ENCODE assay signal across 9 mouse cellular contexts in genomic region chr3:53650003-53650748, GRCm38 (mm10). TPM values are rescaled to one million over a fixed set of nuclear protein-coding genes. Genes with fewer than 3 reads are reported as not detected.
A peak's percentile ranks its signal among the peaks of the same experiment; 100 is the strongest.
DNase-seq lines count a peak whose midpoint lies in the region; ATAC-seq and TF ChIP-seq lines count a peak whose summit lies in the region.
"Had no signal": no experiment of that assay in that cellular context is flagged by ENCODE, and none has a peak within 500 bp of the region (broad histone marks: within the 10 kb centered on the region; RNA-seq: fewer than 3 reads in every experiment).

No protein-coding gene starts in this region.

- TF ChIP-seq CTCF in hindbrain, postnatal 0 days (IDR thresholded peaks at IDR 0.05; ENCODE audit: low read depth), result no peak
- no peak for TF ChIP-seq CTCF in stomach, postnatal 0 days (IDR thresholded peaks at IDR 0.05; ENCODE audit: low read depth)

- H3K4me2 ChIP-seq in forebrain, embryonic 15.5 days (replicated peaks), result no peak overlapping the region; the same call in 1 of the 2 replicates
- peak overlapping the region; percentile 23; the same call in 1 of the 2 replicates for H3K4me2 ChIP-seq in hindbrain, postnatal 0 days (ENCODE audit: low read depth, low read length)
- peak overlapping the region; percentile 30 for H3K4me2 ChIP-seq in stomach, postnatal 0 days (replicated peaks; ENCODE audit: low read depth)

- peaks cover 34% of the 10 kb centered on the region for H3K9me3 ChIP-seq in forebrain, embryonic 10.5 days
- no peaks in the 10 kb centered on the region for H3K9me3 ChIP-seq in forebrain, embryonic 15.5 days
- H3K9me3 ChIP-seq in hindbrain, postnatal 0 days (ENCODE audit: low read length), result no peaks in the 10 kb centered on the region; the same call in 1 of the 2 replicates
- H3K9me3 ChIP-seq in stomach, postnatal 0 days (ENCODE audit: control insufficient read depth, low read length), result peaks cover 18% of the 10 kb centered on the region

- peaks cover 36% of the 10 kb centered on the region for H3K36me3 ChIP-seq in forebrain, embryonic 10.5 days (replicated peaks)
- H3K36me3 ChIP-seq in forebrain, embryonic 15.5 days, result no peaks in the 10 kb centered on the region
- no peaks in the 10 kb centered on the region for H3K36me3 ChIP-seq in hindbrain, postnatal 0 days (ENCODE audit: insufficient read depth, low read length)
- H3K36me3 ChIP-seq in stomach, postnatal 0 days (ENCODE audit: control insufficient read depth, insufficient read depth, low read length), result peaks cover 7% of the 10 kb centered on the region; the same call in 1 of the 2 replicates

- TF ChIP-seq EP300 in stomach, postnatal 0 days (optimal IDR thresholded peaks at IDR 0.05), result no peak

- ATAC-seq in forebrain, embryonic 15.5 days (replicated peaks), result no peak; the same call in 1 of the 2 replicates
- 0 out of 2 replicates have a peak, but pooled peaks have one; percentile 40 for ATAC-seq in hindbrain, postnatal 0 days
- no peak for ATAC-seq in stomach, postnatal 0 days (ENCODE audit: low FRiP score, low TSS enrichment)

- H3K27ac ChIP-seq in forebrain, embryonic 10.5 days, result peak overlapping the region; percentile 78
- H3K27ac ChIP-seq in forebrain, embryonic 15.5 days (replicated peaks), result no peak overlapping the region
- peak overlapping the region; percentile 26; the same call in 1 of the 2 replicates for H3K27ac ChIP-seq in hindbrain, postnatal 0 days
- no peak overlapping the region; the same call in 1 of the 2 replicates for H3K27ac ChIP-seq in stomach, postnatal 0 days (replicated peaks)

- no peak overlapping the region for H3K9ac ChIP-seq in forebrain, embryonic 15.5 days (replicated peaks)
- H3K9ac ChIP-seq in hindbrain, postnatal 0 days (replicated peaks; ENCODE audit: low read length), result no peak overlapping the region
- no peak overlapping the region for H3K9ac ChIP-seq in stomach, postnatal 0 days (ENCODE audit: low read length)

- peak overlapping the region; percentile 10; the same call in 1 of the 2 replicates for H3K4me3 ChIP-seq in forebrain, embryonic 10.5 days
- no peak overlapping the region for H3K4me3 ChIP-seq in forebrain, embryonic 15.5 days
- no peak overlapping the region for H3K4me3 ChIP-seq in hindbrain, postnatal 0 days (ENCODE audit: low read length)
- no peak overlapping the region for H3K4me3 ChIP-seq in stomach, postnatal 0 days (ENCODE audit: low read depth, low read length)

- peaks cover 24% of the 10 kb centered on the region for H3K4me1 ChIP-seq in forebrain, embryonic 10.5 days
- peaks cover 7% of the 10 kb centered on the region for H3K4me1 ChIP-seq in forebrain, embryonic 15.5 days
- H3K4me1 ChIP-seq in hindbrain, postnatal 0 days (ENCODE audit: insufficient read depth, low read length), result no peaks in the 10 kb centered on the region
- H3K4me1 ChIP-seq in stomach, postnatal 0 days (replicated peaks; ENCODE audit: control insufficient read depth, insufficient read depth), result no peaks in the 10 kb centered on the region

- 3% methylated on average over 8 of the region's 8 CpGs for WGBS in forebrain, embryonic 10.5 days
- WGBS in forebrain, embryonic 15.5 days, result 3% methylated on average over 8 of the region's 8 CpGs
- WGBS in hindbrain, postnatal 0 days, result 8% methylated on average over 8 of the region's 8 CpGs
- 16% methylated on average over 8 of the region's 8 CpGs for WGBS in stomach, postnatal 0 days

- peaks cover 10% of the 10 kb centered on the region for H3K27me3 ChIP-seq in forebrain, embryonic 10.5 days (ENCODE audit: poor library complexity, severe bottlenecking)
- no peaks in the 10 kb centered on the region for H3K27me3 ChIP-seq in forebrain, embryonic 15.5 days
- no peaks in the 10 kb centered on the region for H3K27me3 ChIP-seq in hindbrain, postnatal 0 days (ENCODE audit: insufficient read depth, low read length)
- no peaks in the 10 kb centered on the region for H3K27me3 ChIP-seq in stomach, postnatal 0 days (ENCODE audit: control insufficient read depth, insufficient read depth, low read length)

- no peak for DNase-seq in forebrain, embryonic 10.5 days (ENCODE audit: extremely low spot score, low spot score)
- peak; percentile 24 for DNase-seq in lung, postnatal 10 days
- no peak for DNase-seq in lung, postnatal 36 days
- DNase-seq in hindbrain, postnatal 0 days (ENCODE audit: low spot score), result peak; percentile 48
- DNase-seq in stomach, postnatal 0 days (ENCODE audit: low spot score), result no peak
- no peak for DNase-seq in spleen, postnatal 4 days (ENCODE audit: low spot score in 2 of 2)
- DNase-seq in ovary, postnatal 14 days (ENCODE audit: low spot score), result no peak

RNA-seq across cellular contexts. Expression of gene Frem2, which starts 7.0 kb away (rescaled TPM):
- 4.0 and 4.6 TPM in 2 replicates for polyA plus RNA-seq in forebrain, embryonic 10.5 days (2016; fragmentation: Nextera tagmentation; extraction: Ambion mirVana)
- polyA plus RNA-seq in forebrain, embryonic 15.5 days (2015; fragmentation: Nextera tagmentation; extraction: Ambion mirVana), result 1.1 TPM in 2 replicates
- 13.9 and 17.6 TPM in 2 replicates for total RNA-seq in hindbrain, postnatal 0 days (2014; rRNA removed)
- polyA plus RNA-seq in hindbrain, postnatal 0 days (2015; fragmentation: Nextera tagmentation; extraction: Ambion mirVana), result 1.7 TPM in 2 replicates
- polyA plus RNA-seq in stomach, postnatal 0 days (2015; fragmentation: Nextera tagmentation; extraction: Ambion mirVana), result 7.0 and 7.4 TPM in 2 replicates
- total RNA-seq: megakaryocyte progenitor cell, adult 5-6 weeks had no signal

Comparison
In these comparisons a context has a peak if more than half of its experiments do, and no peak if none do; other contexts are left out.
1. DNase-seq: peak in lung, postnatal 10 days (single experiment) and hindbrain, postnatal 0 days (single experiment); none in forebrain, embryonic 10.5 days (single experiment), lung, postnatal 36 days (single experiment), stomach, postnatal 0 days (single experiment), spleen, postnatal 4 days (0 of 2) and ovary, postnatal 14 days (single experiment).
2. H3K27ac ChIP-seq: peak in forebrain, embryonic 10.5 days (single experiment) and hindbrain, postnatal 0 days (single experiment); none in forebrain, embryonic 15.5 days (single experiment) and stomach, postnatal 0 days (single experiment).